Mouse (Mus musculus) kidney, adult 11 months (tissue): Measurements from ENCODE around the gene Insrr.
A peak's percentile ranks its signal among the peaks of the same experiment; 100 is the strongest.
"Not testable (repeated sequence)": the region's sequence is repeated elsewhere in the genome, so short reads cannot be mapped to it uniquely, and the experiment has no call there.

Experiments
- DNase-seq: peaks from one replicate; pipeline ENCODE4 v3.0.0; 2022

The Insrr gene

DNA sequence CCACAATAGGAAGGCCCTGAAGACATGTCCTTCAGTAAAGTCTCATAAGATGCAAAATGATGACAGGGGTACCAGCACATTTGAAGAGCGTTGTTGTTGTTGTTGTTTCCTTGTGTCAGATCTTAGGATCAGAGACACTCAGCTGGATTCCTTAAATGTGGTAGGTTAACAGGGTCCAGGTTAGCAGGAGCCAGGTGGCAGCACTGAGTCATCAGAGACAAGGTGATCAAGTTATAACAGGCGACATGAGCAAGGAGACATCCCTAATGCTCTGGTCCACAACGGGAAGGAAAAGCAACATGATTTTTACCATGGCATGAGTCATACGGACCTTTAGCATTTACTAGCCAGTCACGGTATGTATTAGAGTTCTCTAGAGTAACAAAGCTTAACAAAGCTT is 36.7 kb downstream of the Insrr start:
- DNase-seq = no peak

DNA sequence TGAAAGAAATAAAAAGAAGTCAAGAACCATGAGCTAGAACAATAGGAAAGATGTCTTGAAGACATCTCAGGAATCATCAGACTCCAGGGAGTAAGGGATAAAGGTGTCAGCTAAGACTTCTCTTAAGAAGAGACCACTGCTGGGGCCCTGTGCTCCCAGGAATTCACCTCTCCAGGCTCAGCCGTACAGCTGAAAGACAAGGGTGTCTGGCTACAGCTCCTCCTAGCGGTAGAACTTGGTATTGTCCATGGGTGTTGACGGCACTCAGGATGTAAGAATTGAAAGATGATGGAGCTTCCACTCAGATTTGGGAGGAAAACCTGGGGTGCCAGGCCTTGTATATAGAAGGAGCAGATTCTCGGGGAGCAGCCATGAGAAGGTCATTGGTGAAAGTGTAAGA is 41.9 kb downstream of the Insrr start:
- DNase-seq = peak; percentile 40

DNA sequence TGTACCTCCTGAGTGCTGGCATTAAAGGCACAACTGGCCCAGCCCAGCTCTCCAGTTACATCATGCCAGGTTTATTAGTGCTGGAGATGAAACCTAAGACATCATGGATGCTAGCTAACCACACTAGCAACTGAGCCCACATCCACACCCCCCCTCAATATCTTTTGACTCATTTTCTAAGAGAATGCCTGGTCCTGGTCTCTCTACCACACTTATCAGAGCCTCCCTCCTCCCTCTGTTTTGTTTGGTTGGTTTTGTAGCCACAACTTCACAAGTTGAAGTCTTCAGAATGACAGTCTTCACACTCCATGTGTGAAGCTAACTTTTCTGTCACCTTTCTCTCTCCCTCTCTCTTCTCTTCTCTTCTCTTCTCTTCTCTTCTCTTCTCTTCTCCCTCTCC is 44.1 kb downstream of the Insrr start:
- DNase-seq = no peak

DNA sequence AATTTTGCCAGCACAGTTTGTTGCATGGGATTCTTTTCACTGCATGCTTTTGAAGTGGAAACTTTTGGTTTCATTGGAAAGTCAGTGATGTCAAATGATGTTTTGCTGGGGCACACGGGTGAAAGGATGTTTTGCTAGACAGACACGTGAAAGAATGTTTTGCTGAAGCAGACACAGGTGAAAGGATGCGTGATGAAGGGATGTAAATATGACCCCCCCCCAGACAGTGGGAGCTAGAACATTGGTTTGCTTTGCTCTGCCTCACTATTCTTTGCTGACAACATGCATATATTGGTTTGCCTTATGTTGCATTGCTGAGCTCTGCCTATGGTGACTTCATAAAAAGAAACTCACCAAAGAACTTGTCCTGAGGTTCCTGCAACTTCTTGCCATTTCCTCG is 48.2 kb downstream of the Insrr start:
- DNase-seq = no peak

DNA sequence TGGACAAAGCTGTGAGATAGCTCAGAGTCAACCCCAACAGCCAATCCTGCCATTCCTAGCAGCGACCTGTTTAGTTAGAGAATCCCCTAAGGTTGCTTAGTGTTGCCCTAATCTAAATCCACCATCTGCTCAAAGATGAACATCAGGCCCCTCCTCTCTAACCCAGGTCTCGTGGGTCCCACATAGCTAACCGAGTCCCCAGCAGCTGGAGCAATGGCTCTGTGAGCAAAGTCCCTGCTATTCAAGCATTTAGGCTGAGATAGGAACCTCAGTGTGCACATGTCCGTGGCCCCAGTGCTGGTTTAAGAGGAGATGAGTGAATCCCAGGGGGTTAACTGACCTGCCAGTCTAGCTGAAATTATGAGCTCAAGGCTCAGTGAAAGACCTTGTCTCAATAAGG is 49.4 kb downstream of the Insrr start:
- no peak for DNase-seq

DNA sequence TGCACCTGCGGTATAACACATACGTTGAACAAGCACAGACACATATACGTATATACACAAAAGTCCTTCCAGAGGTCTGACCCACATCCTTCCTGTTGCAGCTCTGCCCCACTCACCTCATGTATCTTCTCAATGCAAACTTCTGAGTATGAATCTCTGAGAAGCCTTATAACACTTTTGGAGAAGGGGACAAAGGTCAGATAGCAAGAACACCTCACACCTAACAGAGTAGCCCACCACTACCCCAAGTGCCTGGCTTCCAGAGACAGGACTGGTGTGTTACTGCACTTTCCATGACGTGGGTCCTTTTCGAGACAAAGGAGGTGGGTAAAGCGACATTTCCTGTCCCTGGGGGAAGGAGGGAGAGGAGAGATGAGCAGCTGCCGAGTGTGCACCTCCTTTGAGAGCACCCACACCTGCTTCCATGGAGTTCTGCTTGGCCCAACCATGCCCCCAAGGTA is 49.9 kb downstream of the Insrr start, which contains the start of gene Sh2d2a:
Sh2d2a (plus strand) TSS at position 106 of the 461 bp plus-strand sequence.
- DNase-seq = no peak

DNA sequence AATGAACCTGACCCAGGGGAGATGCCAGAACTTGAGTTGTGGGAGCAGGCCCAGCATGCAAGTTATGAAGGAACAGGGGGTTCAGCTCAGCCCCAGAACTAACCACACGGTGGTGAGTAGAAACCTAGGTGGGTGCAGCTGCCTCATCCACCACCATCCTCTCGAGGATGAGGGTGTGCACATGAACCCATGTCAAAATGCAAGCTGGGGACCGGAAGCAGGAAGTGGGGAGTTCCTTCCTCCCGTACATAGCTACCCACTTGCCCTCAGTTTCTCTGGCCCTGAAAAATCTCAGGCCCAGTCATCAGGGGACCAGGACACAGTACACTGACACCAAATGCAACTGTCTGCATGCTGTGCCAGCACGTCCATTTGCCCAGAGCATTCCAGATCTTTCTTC is 50.9 kb downstream of the Insrr start:
- no peak for DNase-seq

DNA sequence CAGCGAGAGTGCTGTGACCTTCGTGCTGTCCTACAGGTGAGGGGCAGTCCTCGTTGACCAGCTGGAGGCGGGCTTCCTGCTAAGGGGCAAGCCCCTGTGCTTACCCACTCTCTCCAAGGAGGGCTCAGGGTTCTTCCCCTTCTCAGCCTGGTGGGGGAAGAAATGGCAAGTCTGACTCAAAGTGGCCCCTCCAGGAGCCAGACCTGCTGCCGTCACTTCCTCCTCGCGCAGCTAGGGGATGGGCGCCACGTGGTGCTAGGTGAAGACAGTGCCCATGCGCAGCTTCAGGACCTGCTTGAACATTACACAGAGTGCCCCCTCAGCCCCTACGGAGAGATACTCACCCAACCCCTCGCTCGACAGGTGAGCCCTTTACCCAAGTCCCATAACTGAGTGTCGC is 52.4 kb downstream of the Insrr start:
- no peak for DNase-seq

DNA sequence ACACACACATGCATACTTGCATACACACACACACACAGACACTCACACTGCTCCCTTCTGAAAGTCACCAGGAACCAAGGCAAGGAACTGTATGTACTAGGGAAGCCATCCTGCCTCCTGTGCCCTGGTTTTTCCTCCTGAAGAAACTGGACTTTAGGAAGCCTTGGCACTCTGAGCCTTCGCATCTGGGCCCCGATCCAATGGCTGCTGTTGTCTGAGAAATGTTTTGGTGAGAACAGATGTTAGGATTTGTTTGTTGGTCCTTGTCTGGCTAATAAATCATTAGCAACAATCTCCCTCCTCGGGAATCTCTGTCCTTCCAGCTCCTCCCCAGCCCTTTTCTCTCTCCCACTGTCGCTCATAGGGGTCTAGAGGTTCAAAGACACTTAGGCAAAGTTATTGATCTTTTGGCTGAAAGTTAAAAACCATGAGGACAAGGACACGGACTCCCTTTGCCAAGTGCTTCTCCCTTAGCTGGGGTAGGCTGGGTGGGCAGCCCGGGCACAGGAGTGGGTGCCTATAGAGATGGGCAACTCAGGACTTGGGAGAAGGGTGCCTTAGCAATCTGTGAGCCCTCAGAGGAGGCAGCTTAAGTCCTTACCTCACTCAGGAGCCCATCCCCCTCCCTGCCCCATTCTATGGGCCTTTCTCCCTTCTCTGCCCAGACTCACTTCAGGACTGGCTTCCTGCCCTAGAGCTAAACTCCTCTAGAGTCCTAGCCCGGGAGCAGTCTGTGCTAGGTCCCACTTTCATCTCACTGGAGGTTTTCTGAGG is 58.2 kb downstream of the Insrr start:
- DNase-seq = peak; percentile 31

DNA sequence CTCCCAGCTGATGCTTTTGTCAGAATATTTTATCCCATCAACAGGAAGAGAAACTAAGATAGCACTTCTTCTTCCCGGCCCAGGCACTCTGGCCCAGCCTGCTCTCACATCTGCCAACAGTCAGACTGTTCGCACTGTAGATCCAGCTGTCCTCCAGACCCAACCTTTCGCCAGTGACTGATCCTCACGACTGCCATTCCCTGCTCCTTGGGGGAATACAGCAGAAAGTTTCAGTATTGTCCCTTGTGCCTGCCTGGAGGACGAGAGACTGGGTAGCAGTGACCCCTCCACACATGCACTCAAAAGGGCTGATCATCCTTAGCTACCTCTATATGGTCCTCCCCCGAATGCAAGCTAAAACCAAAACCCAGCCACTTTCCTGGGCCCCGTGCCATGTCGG is 59.2 kb downstream of the Insrr start:
- no peak for DNase-seq

DNA sequence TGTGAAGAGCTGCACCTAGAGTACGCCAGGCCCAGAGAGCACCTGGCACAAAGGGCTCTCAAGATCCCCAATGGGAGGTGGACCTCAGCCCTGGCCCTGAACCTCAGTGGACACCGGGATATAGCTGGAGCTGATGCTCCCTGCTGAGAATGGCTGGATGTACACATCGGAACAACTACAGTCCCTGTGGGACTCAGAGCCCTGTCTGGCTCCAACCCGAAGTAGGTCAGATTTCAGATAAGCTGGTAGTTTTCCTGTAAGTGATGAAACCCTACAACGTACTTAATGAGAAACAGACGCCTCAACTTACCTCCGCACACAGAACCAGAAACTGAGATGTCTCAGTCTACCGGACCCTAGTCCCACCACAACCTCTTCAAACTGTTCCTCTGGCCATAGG is 60.9 kb downstream of the Insrr start:
- DNase-seq = no peak

DNA sequence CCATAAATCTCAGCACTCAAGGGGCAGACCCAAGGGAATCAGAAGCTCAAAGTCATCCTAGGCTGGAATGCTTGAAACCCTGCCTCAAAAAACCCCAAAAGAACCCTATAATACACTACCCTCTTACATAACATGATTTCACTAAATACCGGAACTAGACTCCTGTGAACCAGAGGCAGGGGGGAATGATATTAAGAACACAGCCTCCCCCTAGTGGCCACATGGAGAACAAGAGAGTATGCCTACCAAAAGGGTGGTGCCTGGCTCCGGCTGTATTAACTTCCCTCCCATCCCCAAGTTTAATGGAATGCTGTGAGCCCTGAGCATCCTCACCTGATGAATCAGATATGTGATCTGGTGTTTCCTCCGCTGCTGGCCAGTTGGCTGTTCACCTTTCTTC is 63.1 kb downstream of the Insrr start:
- DNase-seq = peak; percentile 43

DNA sequence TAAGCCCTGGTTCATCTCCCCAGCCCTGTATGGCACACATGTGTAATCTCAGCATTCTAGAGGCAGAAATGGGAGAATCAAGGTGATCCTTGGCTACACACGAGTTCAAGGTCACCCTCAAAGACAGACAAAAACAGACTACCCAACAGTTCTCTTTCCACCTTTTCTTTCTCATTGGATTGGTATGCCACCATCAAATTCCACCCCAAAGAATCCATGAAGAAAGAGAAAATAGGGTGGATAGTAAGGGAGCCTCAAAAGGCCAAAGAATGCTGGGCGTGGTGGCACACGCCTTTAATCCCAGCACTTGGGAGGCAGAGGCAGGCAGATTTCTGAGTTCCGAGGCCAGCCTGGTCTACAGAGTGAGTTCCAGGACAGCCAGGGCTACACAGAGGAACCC is 67.4 kb downstream of the Insrr start:
- DNase-seq = not testable (repeated sequence)
